Mouse (Mus musculus) intestine, embryonic 15.5 days (tissue): ENCODE data around the gene Opn4. TPM values are rescaled to one million over a fixed set of nuclear protein-coding genes. Genes with fewer than 3 reads are reported as not detected.

ENCODE experiments used
- ATAC-seq: fragments of 200-750 bp; cut with Nextera tagmentation; 2 replicates; pipeline ENCODE4 v1.8.0; 2017; ENCODE audit warnings: moderate TSS enrichment, moderate library complexity
- H3K27ac ChIP-seq: fragments of 300-500 bp; sonication (generic); 2 replicates; pipeline ENCODE4 v1.5.1; 2015; ENCODE audit warnings: mild to moderate bottlenecking, inconsistent platforms
- H3K27me3 ChIP-seq: fragments of 300-500 bp; sonication (generic); replicated peaks from 2 replicates; pipeline ENCODE4 v1.6.1; 2015; ENCODE audit warnings: inconsistent platforms
- H3K36me3 ChIP-seq: fragments of 300-500 bp; sonication (generic); 2 replicates; pipeline ENCODE4 v1.6.1; 2015; ENCODE audit warnings: inconsistent platforms
- H3K4me1 ChIP-seq: fragments of 300-500 bp; sonication (generic); replicated peaks from 2 replicates; pipeline ENCODE4 v1.6.1; 2015; ENCODE audit warnings: inconsistent platforms
- H3K4me2 ChIP-seq: fragments of 300-500 bp; sonication (generic); replicated peaks from 2 replicates; pipeline ENCODE4 v1.6.1; 2015; ENCODE audit warnings: mild to moderate bottlenecking, inconsistent platforms
- H3K4me3 ChIP-seq: fragments of 300-500 bp; sonication (generic); replicated peaks from 2 replicates; pipeline ENCODE4 v1.5.1; 2015; ENCODE audit warnings: inconsistent platforms
- H3K9ac ChIP-seq: fragments of 300-500 bp; sonication (generic); 2 replicates; pipeline ENCODE4 v1.6.1; 2015; ENCODE audit warnings: inconsistent platforms
- H3K9me3 ChIP-seq: fragments of 300-500 bp; sonication (generic); 2 replicates; pipeline ENCODE4 v1.6.1; 2016; ENCODE audit warnings: inconsistent platforms
- WGBS: fragments of 180-500 bp; shearing (Covaris S2); methylation state at CpG from one replicate; pipeline ENCODE4 v1.1.7; 2015; 5-methylcytosine and 5-hydroxymethylcytosine counted together
- polyA plus RNA-seq: library from polyadenylated mRNA; unstranded; fragments of >200 nt; fragmentation: Nextera tagmentation; extraction: Ambion mirVana; gene quantifications from 2 replicates; pipeline ENCODE4 v1.2.1, GENCODE M21; 2015

The Opn4 gene
- polyA plus RNA-seq, 1 experiment from 2014 or later = not detected

DNA sequence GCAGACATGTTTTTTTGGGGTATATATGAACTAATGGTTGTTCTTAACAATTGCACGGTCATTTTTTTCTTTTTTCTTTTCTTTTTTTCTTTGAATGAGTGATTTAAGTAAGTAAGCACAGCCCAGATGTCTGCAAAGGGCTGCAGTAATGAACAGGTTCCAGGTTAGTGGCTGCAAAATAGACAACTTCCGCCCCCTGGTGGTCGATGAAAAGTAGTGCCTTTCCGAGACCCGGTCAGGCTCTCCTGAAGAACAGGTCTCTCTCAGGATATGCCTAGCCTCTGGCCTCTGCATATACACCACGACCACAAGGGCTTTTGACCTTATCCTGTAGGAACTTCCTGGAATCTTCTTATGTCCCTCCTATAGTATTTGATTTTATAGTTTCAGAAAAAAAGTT lies 29.6 kb downstream of the Opn4 start:
- peak; percentile 59 for ATAC-seq
- Histone ChIP-seq H3K4me1 (peaks cover 17% of the 10 kb centered on the region), H3K4me2 (peak overlapping the region; percentile 58), H3K36me3 (no peaks in the 10 kb centered on the region), H3K27me3 (no peaks in the 10 kb centered on the region), H3K9ac (no peak overlapping the region), H3K9me3 (no peaks in the 10 kb centered on the region), H3K27ac (no peak overlapping the region), H3K4me3 (no peak overlapping the region)
- WGBS = 2% methylated on average over 6 of the region's 6 CpGs

DNA sequence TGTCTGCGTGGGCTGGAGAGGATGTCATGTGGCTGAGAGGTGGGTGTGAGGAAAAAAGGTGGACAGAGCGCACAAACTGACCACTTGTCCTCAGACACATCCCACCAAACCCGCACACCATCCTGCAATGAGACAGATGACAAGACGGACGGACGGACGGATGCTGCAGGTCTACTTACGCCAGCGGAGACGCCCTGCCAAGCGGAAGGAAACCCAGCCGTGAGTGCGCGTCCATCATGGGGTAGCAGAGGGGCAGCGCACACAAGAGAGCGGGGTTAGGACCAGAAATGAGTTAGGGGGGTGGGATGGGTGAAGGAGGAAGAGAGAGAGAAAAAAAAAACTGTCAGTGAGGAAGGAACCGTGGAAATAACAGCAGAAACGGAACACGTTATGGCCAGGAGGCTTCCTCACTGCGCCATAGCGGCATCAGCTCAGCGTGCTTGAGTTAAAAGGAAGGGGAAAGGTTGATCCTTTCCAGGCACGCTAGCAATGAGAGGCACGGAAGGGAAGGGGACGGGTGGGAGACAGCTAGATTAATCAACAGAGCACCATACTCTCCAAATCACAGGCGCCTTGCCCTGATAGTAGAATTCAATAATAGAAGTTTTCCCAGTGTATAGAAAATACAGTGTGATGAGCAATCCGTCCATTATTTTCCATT lies 30.3 kb downstream of the Opn4 start:
- Histone ChIP-seq H3K4me2 (peak overlapping the region; percentile 58), H3K27ac (no peak overlapping the region), H3K9ac (peak overlapping the region; percentile 3; the same call in 1 of the 2 replicates), H3K4me3 (peak overlapping the region; percentile 10), H3K9me3 (no peaks in the 10 kb centered on the region), H3K27me3 (no peaks in the 10 kb centered on the region), H3K4me1 (peaks cover 17% of the 10 kb centered on the region), H3K36me3 (no peaks in the 10 kb centered on the region)
- 23% methylated on average over 27 of the region's 27 CpGs for WGBS
- no peak for ATAC-seq

DNA sequence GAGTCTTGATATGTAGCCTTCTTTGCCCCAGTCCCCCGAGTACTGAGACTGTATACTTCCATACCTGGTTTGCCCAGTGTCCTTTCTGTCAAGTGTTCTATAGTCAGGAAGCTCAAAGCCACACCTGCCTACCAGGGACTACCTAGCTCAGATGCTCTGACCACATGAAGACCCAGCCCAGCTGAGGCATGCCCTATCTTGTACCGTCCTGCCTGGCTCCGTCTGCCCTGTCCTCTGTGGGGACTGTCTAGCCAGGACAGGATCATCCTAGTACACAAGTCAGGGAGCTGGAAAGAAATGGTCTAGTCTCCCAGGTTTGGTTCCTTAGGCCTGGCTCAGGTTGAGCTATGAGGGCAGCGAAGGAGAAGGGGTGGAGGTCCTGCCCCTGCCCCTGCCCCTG lies 31.3 kb downstream of the Opn4 start:
- Histone ChIP-seq H3K4me1 (peaks cover 17% of the 10 kb centered on the region), H3K27ac (no peak overlapping the region), H3K9ac (no peak overlapping the region), H3K36me3 (no peaks in the 10 kb centered on the region), H3K4me3 (no peak overlapping the region), H3K9me3 (no peaks in the 10 kb centered on the region), H3K27me3 (no peaks in the 10 kb centered on the region), H3K4me2 (no peak overlapping the region)
- ATAC-seq = no peak
- whole genome bisulfite sequencing = 88% methylated on average over 4 of the region's 4 CpGs

DNA sequence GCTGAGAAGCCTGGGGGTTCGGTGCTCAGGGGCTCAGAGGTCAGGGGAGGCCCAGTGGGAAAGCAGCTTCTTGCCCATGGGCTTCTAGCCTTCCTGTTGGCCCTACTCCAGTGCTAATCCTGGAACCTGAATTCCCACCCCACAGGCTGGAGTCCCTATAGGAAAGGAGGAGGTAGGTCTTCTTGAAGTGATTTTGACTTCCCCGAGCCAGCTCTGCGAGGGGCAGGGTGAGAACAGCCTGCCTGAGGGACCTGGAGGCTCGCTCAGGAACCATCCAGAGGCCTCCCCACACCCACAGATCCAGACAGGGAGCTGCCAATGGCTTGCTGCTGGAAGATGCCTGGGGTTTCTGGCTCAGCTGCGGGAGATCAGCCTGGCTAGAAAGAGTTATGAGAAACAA lies 32.2 kb downstream of the Opn4 start:
- Histone ChIP-seq H3K4me1 (peaks cover 12% of the 10 kb centered on the region), H3K9ac (no peak overlapping the region), H3K9me3 (no peaks in the 10 kb centered on the region), H3K36me3 (no peaks in the 10 kb centered on the region), H3K27ac (no peak overlapping the region), H3K27me3 (no peaks in the 10 kb centered on the region), H3K4me3 (no peak overlapping the region), H3K4me2 (no peak overlapping the region)
- WGBS = 52% methylated on average over 5 of the region's 5 CpGs
- ATAC-seq = no peak

DNA sequence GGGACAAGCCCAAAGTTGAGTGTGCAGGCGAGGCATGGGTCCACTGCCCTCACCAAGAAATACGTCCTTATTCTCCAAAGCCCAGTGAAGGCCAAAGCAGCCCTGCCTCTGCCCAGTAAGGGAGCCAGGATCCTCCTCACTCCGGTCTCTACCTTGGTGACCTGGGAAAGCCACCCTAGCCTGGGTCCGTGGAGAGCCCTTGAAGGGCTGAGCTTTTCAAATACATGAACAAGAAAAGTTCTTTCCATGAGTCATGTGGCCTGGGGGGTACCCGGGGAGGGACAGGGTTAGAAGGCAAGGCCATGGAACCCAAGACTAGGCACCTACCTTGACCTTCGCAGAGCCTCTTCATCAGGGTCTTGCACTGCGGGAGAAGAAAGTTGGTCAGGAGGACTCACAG lies 33.4 kb downstream of the Opn4 start:
- H3K27me3 ChIP-seq = no peaks in the 10 kb centered on the region
- ATAC-seq = no peak
- H3K4me3 ChIP-seq = no peak overlapping the region
- peak overlapping the region; percentile 46; the same call in 1 of the 2 replicates for H3K27ac ChIP-seq
- WGBS = 93% methylated on average over 7 of the region's 7 CpGs
- H3K4me2 ChIP-seq = no peak overlapping the region
- H3K9me3 ChIP-seq = no peaks in the 10 kb centered on the region
- H3K4me1 ChIP-seq = peaks cover 12% of the 10 kb centered on the region
- H3K36me3 ChIP-seq = no peaks in the 10 kb centered on the region
- H3K9ac ChIP-seq = no peak overlapping the region

DNA sequence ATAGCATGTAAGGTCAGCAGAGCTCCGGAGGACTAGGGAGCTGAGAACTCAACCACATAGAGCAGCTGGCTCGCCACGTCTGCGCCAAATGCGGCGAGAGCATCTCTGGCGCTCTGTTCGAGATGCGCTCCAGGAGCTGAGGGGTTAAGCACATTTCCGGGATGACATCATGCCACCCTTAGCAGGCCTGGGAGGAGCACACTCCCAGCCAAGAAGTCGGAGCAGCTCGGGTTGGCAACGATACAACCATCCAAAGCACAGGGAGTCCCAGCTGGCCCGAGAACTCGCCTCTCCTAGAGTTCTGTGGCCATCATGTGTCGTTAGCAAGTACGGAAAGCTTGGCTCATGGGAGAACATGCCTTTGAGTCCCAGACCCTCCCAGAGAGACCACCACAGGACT lies 34.2 kb downstream of the Opn4 start:
- Histone ChIP-seq H3K27ac (peak overlapping the region; percentile 46; the same call in 1 of the 2 replicates), H3K4me3 (no peak overlapping the region), H3K4me1 (peaks cover 12% of the 10 kb centered on the region), H3K9ac (no peak overlapping the region), H3K4me2 (no peak overlapping the region), H3K27me3 (no peaks in the 10 kb centered on the region), H3K36me3 (no peaks in the 10 kb centered on the region), H3K9me3 (no peaks in the 10 kb centered on the region)
- peak; percentile 63 for ATAC-seq
- WGBS = 49% methylated on average over 17 of the region's 17 CpGs

DNA sequence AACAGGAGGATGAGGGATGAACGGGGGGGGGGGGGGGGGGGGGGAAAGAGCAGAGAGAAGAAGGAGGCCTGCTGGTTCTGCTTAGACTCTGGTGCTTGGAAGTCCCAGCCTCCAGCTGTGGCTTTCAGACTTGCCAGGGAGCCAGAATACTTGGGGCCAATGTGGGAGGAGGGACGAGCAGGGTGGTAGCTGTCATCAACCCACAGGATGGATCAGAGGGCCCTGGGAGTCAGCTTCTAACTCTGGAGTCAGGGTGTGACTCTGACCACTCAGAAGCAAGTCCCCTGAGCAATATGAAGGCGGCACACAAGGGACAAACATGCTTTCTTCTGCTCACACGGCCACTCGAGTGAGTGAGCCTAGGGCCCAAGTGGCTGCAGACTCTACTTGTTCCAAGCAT lies 35.3 kb downstream of the Opn4 start:
- H3K27ac ChIP-seq = peak overlapping the region; percentile 46; the same call in 1 of the 2 replicates
- no peaks in the 10 kb centered on the region for H3K9me3 ChIP-seq
- H3K4me1 ChIP-seq = peaks cover 12% of the 10 kb centered on the region
- H3K36me3 ChIP-seq = no peaks in the 10 kb centered on the region
- no peak overlapping the region for H3K9ac ChIP-seq
- no peak for ATAC-seq
- no peak overlapping the region for H3K4me3 ChIP-seq
- no peak overlapping the region for H3K4me2 ChIP-seq
- no peaks in the 10 kb centered on the region for H3K27me3 ChIP-seq
- WGBS = 69% methylated on average over 4 of the region's 5 CpGs

DNA sequence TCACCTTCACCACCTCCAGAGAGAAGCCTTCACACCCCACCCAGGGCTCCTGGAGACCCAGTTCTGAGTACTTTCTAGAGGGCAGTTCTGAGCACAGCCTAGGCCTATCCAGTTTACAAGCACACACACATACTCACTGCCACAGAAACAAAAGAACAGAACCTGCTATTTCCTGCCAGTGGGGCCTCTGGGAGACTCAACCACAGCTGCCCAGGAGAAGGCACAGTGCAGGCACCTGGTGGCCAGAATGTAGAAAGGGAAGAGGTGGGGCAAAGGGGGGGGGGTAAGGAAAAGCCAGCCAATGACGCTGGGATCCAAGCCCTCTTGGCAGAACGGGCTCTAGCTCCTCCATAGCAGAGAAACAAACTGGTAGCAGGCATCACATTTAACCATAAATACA lies 37.5 kb downstream of the Opn4 start:
- no peak overlapping the region for H3K27ac ChIP-seq
- peaks cover 6% of the 10 kb centered on the region for H3K4me1 ChIP-seq
- no peaks in the 10 kb centered on the region for H3K9me3 ChIP-seq
- H3K4me2 ChIP-seq = no peak overlapping the region
- ATAC-seq = no peak
- WGBS = 14% methylated on average over 2 of the region's 2 CpGs
- H3K27me3 ChIP-seq = no peaks in the 10 kb centered on the region
- no peaks in the 10 kb centered on the region for H3K36me3 ChIP-seq
- H3K9ac ChIP-seq = no peak overlapping the region
- no peak overlapping the region for H3K4me3 ChIP-seq

DNA sequence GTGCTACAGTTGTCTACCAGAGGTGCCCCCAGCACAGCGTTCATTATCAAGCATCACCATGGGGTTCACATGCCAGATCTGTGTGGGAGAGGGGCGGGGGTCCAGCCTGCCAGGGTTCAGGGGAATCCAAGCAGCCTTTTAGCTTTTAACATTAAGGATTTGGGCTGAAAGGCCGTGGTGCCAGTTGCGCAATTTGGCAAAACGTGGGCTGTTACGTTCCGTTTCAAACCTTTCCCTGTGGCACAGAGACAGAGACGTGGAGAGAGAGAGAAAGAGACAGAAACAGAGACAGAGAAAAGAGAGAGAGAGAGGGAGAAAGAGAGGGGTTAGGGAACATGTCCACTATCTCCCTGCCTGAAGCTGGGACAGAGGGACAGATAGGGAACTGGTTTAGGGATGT lies 38.3 kb downstream of the Opn4 start:
- Histone ChIP-seq H3K36me3 (no peaks in the 10 kb centered on the region), H3K9me3 (no peaks in the 10 kb centered on the region), H3K4me1 (peaks cover 6% of the 10 kb centered on the region), H3K27ac (no peak overlapping the region), H3K4me2 (no peak overlapping the region), H3K27me3 (no peaks in the 10 kb centered on the region), H3K4me3 (no peak overlapping the region), H3K9ac (no peak overlapping the region)
- WGBS = 92% methylated on average over 8 of the region's 8 CpGs
- no peak for ATAC-seq

DNA sequence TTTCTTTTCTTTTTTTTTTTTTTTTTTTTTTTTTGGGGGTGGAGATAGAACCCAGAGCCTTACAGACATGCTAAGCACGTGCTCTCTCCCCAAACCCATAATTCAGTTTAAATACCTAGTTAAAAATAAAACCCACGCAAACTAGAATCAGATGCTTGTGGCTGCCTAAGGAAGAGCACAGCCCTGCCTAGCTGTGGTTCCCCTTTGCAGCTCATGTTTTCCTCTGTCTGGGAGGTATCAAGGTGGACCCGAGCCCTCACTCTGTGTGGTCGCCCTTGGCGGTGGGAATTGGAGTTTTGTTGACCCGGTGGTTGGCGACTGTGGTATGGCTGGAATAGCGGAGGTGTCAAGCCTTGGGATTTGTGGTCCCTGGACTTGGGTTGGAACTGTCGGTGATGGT lies 41.0 kb downstream of the Opn4 start:
- Histone ChIP-seq H3K27ac (no peak overlapping the region), H3K4me3 (no peak overlapping the region), H3K9ac (no peak overlapping the region), H3K9me3 (no peaks in the 10 kb centered on the region), H3K36me3 (no peaks in the 10 kb centered on the region), H3K4me1 (no peaks in the 10 kb centered on the region), H3K27me3 (no peaks in the 10 kb centered on the region), H3K4me2 (no peak overlapping the region)
- no peak for ATAC-seq
- 90% methylated on average over 9 of the region's 9 CpGs for WGBS

DNA sequence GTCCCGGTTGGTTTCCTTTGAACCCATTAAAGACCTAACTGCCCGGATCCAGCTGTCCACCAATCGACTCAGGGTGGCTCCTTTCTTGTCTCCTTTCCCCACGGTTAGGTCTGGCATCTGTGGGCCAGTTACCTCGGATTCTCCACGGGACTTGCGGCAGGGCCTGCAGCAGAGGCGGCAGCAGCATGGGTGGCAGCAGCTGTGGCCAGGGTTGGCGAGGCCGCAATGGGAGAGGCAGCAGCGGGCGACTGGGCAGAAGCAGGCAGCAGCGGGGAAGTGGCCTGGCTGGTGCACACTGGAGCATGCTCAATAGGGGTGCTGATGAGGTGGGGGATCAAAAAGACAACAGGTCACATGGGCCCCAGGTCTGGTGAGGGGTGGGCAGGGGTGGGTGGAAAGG lies 44.7 kb downstream of the Opn4 start:
- WGBS = 78% methylated on average over 13 of the region's 13 CpGs
- H3K9me3 ChIP-seq = no peaks in the 10 kb centered on the region
- H3K4me2 ChIP-seq = no peak overlapping the region
- ATAC-seq = no peak
- H3K27me3 ChIP-seq = no peaks in the 10 kb centered on the region
- H3K27ac ChIP-seq = no peak overlapping the region
- no peak overlapping the region for H3K9ac ChIP-seq
- no peak overlapping the region for H3K4me3 ChIP-seq
- H3K36me3 ChIP-seq = no peaks in the 10 kb centered on the region
- 0 out of 2 replicates have a peak, but pooled peaks cover 2% of the 10 kb centered on the region for H3K4me1 ChIP-seq

DNA sequence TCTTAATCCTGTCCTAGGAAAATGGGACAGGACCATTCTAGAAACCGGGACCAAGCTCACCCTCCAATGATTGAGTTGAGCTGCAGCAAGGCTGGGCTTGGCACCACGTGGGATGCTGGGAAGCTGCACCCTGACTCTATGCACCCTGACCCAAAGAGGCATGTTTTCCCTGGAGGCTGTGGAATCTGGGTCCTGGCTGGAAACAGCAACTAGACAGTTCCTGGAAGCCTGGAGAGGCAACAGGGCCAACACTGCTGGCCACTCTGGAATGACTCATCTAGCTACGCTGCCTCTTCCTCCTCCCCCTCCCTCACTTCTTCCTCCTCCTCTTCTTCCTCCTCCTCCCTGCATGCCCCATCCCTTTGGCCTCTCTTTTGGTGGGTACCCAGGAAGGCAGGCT lies 45.9 kb downstream of the Opn4 start:
- no peak overlapping the region for H3K4me3 ChIP-seq
- no peaks in the 10 kb centered on the region for H3K36me3 ChIP-seq
- no peak overlapping the region for H3K4me2 ChIP-seq
- WGBS = 52% methylated on average over 3 of the region's 3 CpGs
- no peak for ATAC-seq
- no peaks in the 10 kb centered on the region for H3K9me3 ChIP-seq
- H3K27ac ChIP-seq = no peak overlapping the region
- no peak overlapping the region for H3K9ac ChIP-seq
- no peaks in the 10 kb centered on the region for H3K27me3 ChIP-seq
- H3K4me1 ChIP-seq = 0 out of 2 replicates have a peak, but pooled peaks cover 4% of the 10 kb centered on the region

DNA sequence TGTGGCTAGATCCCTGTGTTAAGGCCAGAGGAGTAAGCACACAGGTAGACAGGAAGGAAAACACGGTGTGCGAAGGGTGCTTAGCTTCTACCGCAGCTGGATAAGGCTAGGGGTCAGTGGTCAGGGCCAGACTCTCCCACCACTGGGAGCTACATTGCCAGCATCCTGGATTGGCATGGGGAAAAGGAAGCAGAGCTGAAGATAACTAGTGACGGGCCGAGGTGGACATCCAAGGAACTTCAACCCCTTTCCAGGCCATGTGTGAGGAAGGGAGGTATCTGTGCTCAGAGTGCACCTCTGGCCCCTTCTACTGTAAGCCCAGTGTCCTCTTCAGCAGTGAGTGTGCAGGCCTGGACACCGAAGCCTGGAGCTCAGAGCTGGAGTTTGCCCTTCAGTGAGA lies 46.5 kb downstream of the Opn4 start:
- Histone ChIP-seq H3K27me3 (no peaks in the 10 kb centered on the region), H3K4me3 (no peak overlapping the region), H3K4me1 (0 out of 2 replicates have a peak, but pooled peaks cover 4% of the 10 kb centered on the region), H3K36me3 (no peaks in the 10 kb centered on the region), H3K9ac (no peak overlapping the region), H3K9me3 (no peaks in the 10 kb centered on the region), H3K27ac (no peak overlapping the region), H3K4me2 (no peak overlapping the region)
- ATAC-seq = no peak
- WGBS = 85% methylated on average over 6 of the region's 6 CpGs
